Mouse (Mus musculus): ENCODE data around the gene Hormad1. TPM values are rescaled to one million over a fixed set of nuclear protein-coding genes. Genes with fewer than 3 reads are reported as not detected.

Gene Hormad1
- total and polyA plus RNA-seq, 2 experiments, result not detected

DNA sequence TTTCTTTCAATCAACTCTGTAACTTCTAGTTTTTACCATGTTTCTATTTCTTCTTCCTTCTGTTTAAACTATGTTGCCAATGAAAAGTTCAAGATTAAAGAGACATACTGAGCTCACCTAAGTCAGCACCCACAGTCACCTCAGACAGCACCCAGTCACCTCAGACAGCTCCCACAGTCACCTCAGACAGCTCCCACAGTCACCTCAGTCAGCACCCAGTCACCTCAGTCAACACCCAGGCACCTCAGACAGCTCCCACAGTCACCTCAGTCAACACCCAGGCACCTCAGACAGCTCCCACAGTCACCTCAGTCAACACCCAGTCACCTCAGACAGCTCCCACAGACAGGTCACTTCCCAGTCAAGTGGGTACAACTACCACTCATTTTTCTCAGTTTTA is 17.3 kb upstream of the Hormad1 start:
- H3K27me3 ChIP-seq (ENCODE audit: control insufficient read depth, insufficient read depth, low read length), result no peaks in the 10 kb centered on the region
- no peak for TF ChIP-seq POLR2A (IDR thresholded peaks at IDR 0.05; ENCODE audit: extremely low read depth, insufficient read depth, low read length)
- no peak for TF ChIP-seq CTCF (IDR thresholded peaks at IDR 0.05; ENCODE audit: low read depth, low read length)
- H3K4me3 ChIP-seq (ENCODE audit: insufficient read depth, low read depth, low read length), result no peak overlapping the region
- no peak overlapping the region for H3K27ac ChIP-seq (replicated peaks; ENCODE audit: insufficient read depth, low read depth, low read length)
- H3K79me2 ChIP-seq (ENCODE audit: control insufficient read depth, insufficient read depth, low read length), result no peaks in the 10 kb centered on the region
- DNase-seq (ENCODE audit: extremely low read depth, low read depth, low spot score), result no peak
- H3K9ac ChIP-seq (ENCODE audit: low read depth, low read length), result no peak overlapping the region
- H3K4me1 ChIP-seq (ENCODE audit: control insufficient read depth, insufficient read depth, low read length), result no peaks in the 10 kb centered on the region
- no peaks in the 10 kb centered on the region for H3K36me3 ChIP-seq (ENCODE audit: control insufficient read depth, insufficient read depth, low read length)

DNA sequence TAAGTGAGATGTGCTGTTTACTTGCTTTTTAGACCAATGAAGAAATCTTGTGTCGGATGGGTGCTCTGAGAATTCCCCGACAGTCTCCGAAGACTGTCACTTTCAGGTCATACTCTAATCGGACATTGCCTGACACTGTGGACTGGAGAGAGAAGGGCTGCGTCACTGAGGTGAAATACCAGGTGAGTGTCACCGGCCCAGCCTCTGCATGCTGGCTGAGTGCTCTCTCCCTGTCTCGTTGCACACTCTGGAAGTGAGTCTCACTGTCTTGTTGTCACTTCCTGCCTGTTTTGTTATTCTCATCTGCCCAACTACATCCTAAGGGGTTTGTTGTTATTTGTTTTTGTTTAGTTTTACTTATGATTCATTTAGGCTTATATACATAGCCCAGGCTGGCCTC is 16.5 kb upstream of the Hormad1 start:
- DNase-seq (ENCODE audit: extremely low read depth, low read depth, low spot score), result no peak
- H3K27me3 ChIP-seq (ENCODE audit: control insufficient read depth, insufficient read depth, low read length), result no peaks in the 10 kb centered on the region
- no peak overlapping the region for H3K4me3 ChIP-seq (ENCODE audit: insufficient read depth, low read depth, low read length)
- no peaks in the 10 kb centered on the region for H3K36me3 ChIP-seq (ENCODE audit: control insufficient read depth, insufficient read depth, low read length)
- no peaks in the 10 kb centered on the region for H3K4me1 ChIP-seq (ENCODE audit: control insufficient read depth, insufficient read depth, low read length)
- H3K27ac ChIP-seq (replicated peaks; ENCODE audit: insufficient read depth, low read depth, low read length), result no peak overlapping the region
- WGBS, result 68% methylated on average over 7 of the region's 7 CpGs
- no peaks in the 10 kb centered on the region for H3K79me2 ChIP-seq (ENCODE audit: control insufficient read depth, insufficient read depth, low read length)
- TF ChIP-seq CTCF (IDR thresholded peaks at IDR 0.05; ENCODE audit: low read depth, low read length) (no peak), POLR2A (IDR thresholded peaks at IDR 0.05; ENCODE audit: extremely low read depth, insufficient read depth, low read length) (no peak)
- no peak overlapping the region for H3K9ac ChIP-seq (ENCODE audit: low read depth, low read length)

DNA sequence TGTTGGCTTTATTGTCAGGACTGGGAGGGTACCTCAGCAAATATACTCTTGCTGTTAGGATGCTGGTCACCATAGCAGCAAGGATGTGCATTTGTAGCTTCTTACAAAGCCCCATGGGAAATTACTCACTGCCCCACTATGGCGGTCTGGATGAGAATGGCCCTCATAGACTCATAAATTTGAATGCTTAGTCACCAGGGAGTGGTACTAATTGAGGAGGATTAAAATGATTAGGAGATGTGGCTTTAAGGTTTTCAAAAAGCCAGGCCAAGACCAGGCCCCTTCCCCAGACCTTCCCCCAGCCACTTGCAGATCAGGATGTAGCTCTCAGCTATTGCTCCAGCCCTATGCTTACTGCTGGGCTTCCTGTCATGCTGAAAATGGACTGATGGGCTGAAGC is 9.3 kb upstream of the Hormad1 start:
- no peaks in the 10 kb centered on the region for H3K27me3 ChIP-seq (ENCODE audit: control insufficient read depth, insufficient read depth, low read length)
- TF ChIP-seq CTCF (IDR thresholded peaks at IDR 0.05; ENCODE audit: low read depth, low read length), result no peak
- no peak for TF ChIP-seq POLR2A (IDR thresholded peaks at IDR 0.05; ENCODE audit: extremely low read depth, insufficient read depth, low read length)
- no peak overlapping the region for H3K27ac ChIP-seq (replicated peaks; ENCODE audit: insufficient read depth, low read depth, low read length)
- WGBS, result 94% methylated on average over 1 of the region's 1 CpGs
- H3K79me2 ChIP-seq (ENCODE audit: control insufficient read depth, insufficient read depth, low read length), result no peaks in the 10 kb centered on the region
- no peaks in the 10 kb centered on the region for H3K36me3 ChIP-seq (ENCODE audit: control insufficient read depth, insufficient read depth, low read length)
- H3K4me1 ChIP-seq (ENCODE audit: control insufficient read depth, insufficient read depth, low read length), result no peaks in the 10 kb centered on the region
- H3K9ac ChIP-seq (ENCODE audit: low read depth, low read length), result no peak overlapping the region
- DNase-seq (ENCODE audit: extremely low read depth, low read depth, low spot score), result no peak
- H3K4me3 ChIP-seq (ENCODE audit: insufficient read depth, low read depth, low read length), result no peak overlapping the region

DNA sequence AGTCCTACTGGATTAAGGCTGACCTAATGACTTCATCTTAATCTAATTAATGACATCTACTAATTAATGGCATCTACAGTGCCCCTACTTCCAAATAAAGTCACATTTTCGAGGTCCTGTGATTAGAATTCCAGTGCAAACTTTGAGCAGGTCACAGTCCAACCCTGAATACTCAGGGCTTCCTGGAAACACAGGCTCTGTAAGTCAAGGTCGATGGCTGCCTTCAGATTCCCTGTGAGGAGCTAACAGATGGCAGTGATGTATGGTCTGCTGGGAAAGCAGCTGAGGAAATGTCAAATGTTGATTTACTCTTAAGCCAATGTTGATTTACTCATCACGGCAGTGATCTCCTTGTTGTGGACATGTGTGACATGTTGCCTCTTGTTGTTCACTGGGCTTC is 5.5 kb upstream of the Hormad1 start:
- Histone ChIP-seq H3K4me3 (ENCODE audit: insufficient read depth, low read depth, low read length) (no peak overlapping the region), H3K4me1 (ENCODE audit: control insufficient read depth, insufficient read depth, low read length) (no peaks in the 10 kb centered on the region), H3K27ac (replicated peaks; ENCODE audit: insufficient read depth, low read depth, low read length) (no peak overlapping the region), H3K79me2 (ENCODE audit: control insufficient read depth, insufficient read depth, low read length) (no peaks in the 10 kb centered on the region), H3K36me3 (ENCODE audit: control insufficient read depth, insufficient read depth, low read length) (no peaks in the 10 kb centered on the region), H3K27me3 (ENCODE audit: control insufficient read depth, insufficient read depth, low read length) (no peaks in the 10 kb centered on the region), H3K9ac (ENCODE audit: low read depth, low read length) (no peak overlapping the region)
- DNase-seq (ENCODE audit: extremely low read depth, low read depth, low spot score), result no peak
- WGBS, result 28% methylated on average over 3 of the region's 3 CpGs
- TF ChIP-seq CTCF (IDR thresholded peaks at IDR 0.05; ENCODE audit: low read depth, low read length) (no peak), POLR2A (IDR thresholded peaks at IDR 0.05; ENCODE audit: extremely low read depth, insufficient read depth, low read length) (no peak)

DNA sequence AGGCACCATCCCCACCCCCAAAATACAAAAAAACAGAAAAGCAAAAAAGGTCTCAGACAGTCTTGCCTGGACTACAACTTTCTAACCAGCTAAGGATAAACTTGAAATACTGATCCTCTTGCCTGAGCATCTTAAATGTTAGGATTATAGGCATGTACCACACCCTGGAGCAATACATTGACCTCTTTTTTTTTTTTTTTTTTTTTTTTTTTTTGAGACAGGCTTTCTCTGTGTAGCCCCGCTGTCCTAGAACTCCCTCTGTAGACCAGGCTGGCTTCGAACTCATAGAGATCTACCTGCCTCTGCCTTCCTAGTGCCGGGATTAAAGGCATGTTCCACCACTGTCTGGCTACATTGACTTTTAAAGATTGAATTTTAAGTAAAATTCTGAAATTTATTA is 1.3 kb downstream of the Hormad1 start:
- Histone ChIP-seq H3K4me3 (ENCODE audit: insufficient read depth, low read depth, low read length) (no peak overlapping the region), H3K27me3 (ENCODE audit: control insufficient read depth, insufficient read depth, low read length) (no peaks in the 10 kb centered on the region), H3K4me1 (ENCODE audit: control insufficient read depth, insufficient read depth, low read length) (no peaks in the 10 kb centered on the region), H3K27ac (replicated peaks; ENCODE audit: insufficient read depth, low read depth, low read length) (no peak overlapping the region), H3K79me2 (ENCODE audit: control insufficient read depth, insufficient read depth, low read length) (no peaks in the 10 kb centered on the region), H3K36me3 (ENCODE audit: control insufficient read depth, insufficient read depth, low read length) (no peaks in the 10 kb centered on the region), H3K9ac (ENCODE audit: low read depth, low read length) (no peak overlapping the region)
- DNase-seq (ENCODE audit: extremely low read depth, low read depth, low spot score), result no peak
- 91% methylated on average over 3 of the region's 3 CpGs for WGBS
- no peak for TF ChIP-seq CTCF (IDR thresholded peaks at IDR 0.05; ENCODE audit: low read depth, low read length)
- no peak for TF ChIP-seq POLR2A (IDR thresholded peaks at IDR 0.05; ENCODE audit: extremely low read depth, insufficient read depth, low read length)

DNA sequence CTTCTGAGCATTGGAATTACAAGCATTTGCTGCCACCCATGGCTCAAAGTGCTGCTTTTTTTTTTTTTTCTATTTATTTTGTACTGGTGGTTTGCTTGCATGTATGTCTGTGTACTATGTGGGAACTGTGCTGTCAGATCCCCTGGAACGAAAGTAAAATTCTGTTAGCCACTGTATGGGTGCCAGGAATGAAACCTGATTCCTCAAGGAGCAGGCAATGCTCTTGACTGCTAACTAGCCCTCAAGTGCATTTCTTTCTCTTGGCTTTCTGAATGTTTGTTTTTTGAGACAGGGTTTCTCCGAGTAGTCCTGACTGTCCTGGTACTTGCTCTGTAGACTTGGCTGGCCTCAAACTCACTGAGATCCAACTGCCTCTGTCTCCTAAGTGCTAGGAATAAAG is 2.3 kb downstream of the Hormad1 start:
- no peak for TF ChIP-seq CTCF (IDR thresholded peaks at IDR 0.05; ENCODE audit: low read depth, low read length)
- no peak for TF ChIP-seq POLR2A (IDR thresholded peaks at IDR 0.05; ENCODE audit: extremely low read depth, insufficient read depth, low read length)
- Histone ChIP-seq H3K4me3 (ENCODE audit: insufficient read depth, low read depth, low read length) (no peak overlapping the region), H3K36me3 (ENCODE audit: control insufficient read depth, insufficient read depth, low read length) (no peaks in the 10 kb centered on the region), H3K27ac (replicated peaks; ENCODE audit: insufficient read depth, low read depth, low read length) (no peak overlapping the region), H3K9ac (ENCODE audit: low read depth, low read length) (no peak overlapping the region), H3K4me1 (ENCODE audit: control insufficient read depth, insufficient read depth, low read length) (no peaks in the 10 kb centered on the region), H3K27me3 (ENCODE audit: control insufficient read depth, insufficient read depth, low read length) (no peaks in the 10 kb centered on the region), H3K79me2 (ENCODE audit: control insufficient read depth, insufficient read depth, low read length) (no peaks in the 10 kb centered on the region)
- 69% methylated on average over 2 of the region's 2 CpGs for WGBS
- DNase-seq (ENCODE audit: extremely low read depth, low read depth, low spot score), result no peak

All from liver, adult 2 months (tissue).